Mouse (Mus musculus) heart, postnatal 0 days (tissue): Measurements from ENCODE around the gene Akr1c21. TPM values are rescaled to one million over a fixed set of nuclear protein-coding genes. Genes with fewer than 3 reads are reported as not detected.
"Not testable (repeated sequence)": the region's sequence is repeated elsewhere in the genome, so short reads cannot be mapped to it uniquely, and the experiment has no call there.

Experiments
- ATAC-seq: fragments of 200-750 bp; cut with Nextera tagmentation; 2 replicates; pipeline ENCODE4 v1.8.0; 2017; ENCODE audit warnings: low read depth, moderate number of reproducible peaks, moderate library complexity; ENCODE audit not compliant: insufficient read depth
- DNase-seq: peaks from one replicate; pipeline ENCODE4 v3.0.0-alpha.2; 2016; ENCODE audit warnings: low spot score
- H3K27ac ChIP-seq: fragments of 300-500 bp; sonication (generic); 2 replicates; pipeline ENCODE4 v1.5.1; 2014; ENCODE audit warnings: low read depth, mild to moderate bottlenecking
- H3K27me3 ChIP-seq: fragments of 300-500 bp; sonication (generic); 2 replicates; pipeline ENCODE4 v1.6.1; 2014; ENCODE audit warnings: low read length, mixed read lengths; ENCODE audit not compliant: control insufficient read depth, insufficient read depth
- H3K36me3 ChIP-seq: fragments of 300-500 bp; sonication (generic); replicated peaks from 2 replicates; pipeline ENCODE4 v1.6.1; 2014; ENCODE audit warnings: low read length, mixed read lengths; ENCODE audit not compliant: control insufficient read depth, insufficient read depth
- H3K4me1 ChIP-seq: fragments of 300-500 bp; sonication (generic); 2 replicates; pipeline ENCODE4 v1.6.1; 2014; ENCODE audit warnings: antibody characterized with exemption; ENCODE audit not compliant: control insufficient read depth, insufficient read depth
- H3K4me2 ChIP-seq: fragments of 300-500 bp; sonication (generic); 2 replicates; pipeline ENCODE4 v1.6.1; 2014; ENCODE audit warnings: low read depth, mild to moderate bottlenecking, low read length, moderate library complexity
- H3K4me3 ChIP-seq: fragments of 300-500 bp; sonication (generic); 2 replicates; pipeline ENCODE4 v1.5.1; 2014; ENCODE audit warnings: low read depth, low read length
- H3K9ac ChIP-seq: fragments of 300-500 bp; sonication (generic); replicated peaks from 2 replicates; pipeline ENCODE4 v1.6.1; 2014; ENCODE audit warnings: low read depth, low read length, mixed read lengths
- H3K9me3 ChIP-seq: fragments of 300-500 bp; sonication (generic); replicated peaks from 2 replicates; pipeline ENCODE4 v1.6.1; 2016; ENCODE audit warnings: low read length; ENCODE audit not compliant: control insufficient read depth
- CTCF ChIP-seq: IDR thresholded peaks from 2 replicates; pipeline ENCODE4 v1.5.1; 2016; ENCODE audit warnings: antibody characterized with exemption, control low read depth, low read depth
- EP300 ChIP-seq: IDR thresholded peaks from 2 replicates; pipeline ENCODE4 v1.6.1; 2016; ENCODE audit warnings: antibody characterized with exemption, low read depth
- WGBS: fragments of 180-500 bp; shearing (Covaris S2); extraction: QIAGEN DNeasy Blood & Tissue Kit; methylation state at CpG from one replicate; pipeline ENCODE4 v1.1.7; 2014; 5-methylcytosine and 5-hydroxymethylcytosine counted together
- polyA plus RNA-seq: library from polyadenylated mRNA; unstranded; fragments of >200 nt; fragmentation: Nextera tagmentation; extraction: Ambion mirVana; gene quantifications from 2 replicates; pipeline ENCODE4 v1.2.1, GENCODE M21; 2015
- total RNA-seq: library from RNA; depleted of rRNA; stranded (reverse); fragments of >200 nt; gene quantifications from 2 replicates; pipeline ENCODE4 v1.2.3, GENCODE M21; 2014; ENCODE audit warnings: low replicate concordance; rRNA removed

Gene Akr1c21
- not detected in 2 replicates for total RNA-seq
- not detected in 2 replicates for polyA plus RNA-seq

- Histone ChIP-seq H3K4me3 (no peak within 1 kb of the TSS), H3K27ac (no peak within 1 kb of the TSS), H3K27me3 (no peaks in the 10 kb centered on the region), H3K9ac (no peak within 1 kb of the TSS), H3K4me1 (no peaks in the 10 kb centered on the region), H3K4me2 (no peak within 1 kb of the TSS), H3K36me3 (no peaks in the 10 kb centered on the region), H3K9me3 (no peaks in the 10 kb centered on the region)
- TF ChIP-seq EP300: no peak
- no peak for TF ChIP-seq CTCF
- DNase-seq (no peak), ATAC-seq (no peak)
- 69% methylated on average over 1 of the region's 1 CpGs for WGBS
Observed at GRCm38 (mm10) chr13:4573871-4574270, at the start of gene Akr1c21. Gene Akr1c21, plus strand, starts transcription at chr13:4574075.

GRCm38 (mm10) chr13:4559143-4559542 is 14.7 kb upstream of the Akr1c21 start:
- no peak overlapping the region for H3K4me3 ChIP-seq
- no peak for TF ChIP-seq EP300
- no peak for TF ChIP-seq CTCF
- WGBS: 46% methylated on average over 1 of the region's 1 CpGs

GRCm38 (mm10) chr13:4560500-4560899 is 13.4 kb upstream of the Akr1c21 start:
- Histone ChIP-seq H3K27me3 (no peaks in the 10 kb centered on the region), H3K36me3 (no peaks in the 10 kb centered on the region)

More at GRCm38 (mm10) chr13:4559143-4559542, 14.7 kb upstream of the Akr1c21 start:
- no peaks in the 10 kb centered on the region for H3K4me1 ChIP-seq
- H3K27ac ChIP-seq: no peak overlapping the region
- H3K36me3 ChIP-seq: no peaks in the 10 kb centered on the region
- ATAC-seq (no peak), DNase-seq (no peak)
- no peaks in the 10 kb centered on the region for H3K9me3 ChIP-seq
- H3K27me3 ChIP-seq: no peaks in the 10 kb centered on the region
- H3K9ac ChIP-seq: no peak overlapping the region
- H3K4me2 ChIP-seq: no peak overlapping the region

GRCm38 (mm10) chr13:4565996-4566395 is 7.9 kb upstream of the Akr1c21 start:
- no peak for ATAC-seq
- 70% methylated on average over 2 of the region's 2 CpGs for WGBS
- TF ChIP-seq EP300 (no peak), CTCF (no peak)

More at GRCm38 (mm10) chr13:4560500-4560899, 13.4 kb upstream of the Akr1c21 start:
- no peaks in the 10 kb centered on the region for H3K9me3 ChIP-seq
- no peak for DNase-seq
- no peaks in the 10 kb centered on the region for H3K4me1 ChIP-seq
- H3K27ac ChIP-seq: no peak overlapping the region
- H3K4me3 ChIP-seq: no peak overlapping the region
- no peak overlapping the region for H3K4me2 ChIP-seq
- no peak overlapping the region for H3K9ac ChIP-seq
- TF ChIP-seq CTCF: no peak
- no peak for TF ChIP-seq EP300
- ATAC-seq: no peak

GRCm38 (mm10) chr13:4576921-4577320 is 3.0 kb downstream of the Akr1c21 start:
- TF ChIP-seq CTCF (no peak), EP300 (no peak)
- no peak overlapping the region for H3K9ac ChIP-seq
- no peak overlapping the region for H3K4me3 ChIP-seq
- no peak overlapping the region for H3K27ac ChIP-seq
- DNase-seq (no peak), ATAC-seq (no peak)
- H3K36me3 ChIP-seq: no peaks in the 10 kb centered on the region
- 77% methylated on average over 1 of the region's 1 CpGs for WGBS
- no peaks in the 10 kb centered on the region for H3K27me3 ChIP-seq
- H3K4me2 ChIP-seq: no peak overlapping the region
- H3K4me1 ChIP-seq: no peaks in the 10 kb centered on the region
- no peaks in the 10 kb centered on the region for H3K9me3 ChIP-seq

More at GRCm38 (mm10) chr13:4565996-4566395, 7.9 kb upstream of the Akr1c21 start:
- Histone ChIP-seq H3K27ac (no peak overlapping the region), H3K4me3 (no peak overlapping the region), H3K9me3 (no peaks in the 10 kb centered on the region), H3K9ac (no peak overlapping the region), H3K4me1 (no peaks in the 10 kb centered on the region), H3K27me3 (no peaks in the 10 kb centered on the region), H3K36me3 (no peaks in the 10 kb centered on the region), H3K4me2 (no peak overlapping the region)
- no peak for DNase-seq

- 30% methylated on average over 3 of the region's 3 CpGs for WGBS
- not testable (repeated sequence) for H3K9ac ChIP-seq, H3K4me1 ChIP-seq, H3K27me3 ChIP-seq, H3K9me3 ChIP-seq, H3K27ac ChIP-seq, H3K4me3 ChIP-seq, ATAC-seq, DNase-seq, H3K4me2 ChIP-seq
- peaks cover 13% of the 10 kb centered on the region; the same call in 1 of the 2 replicates for H3K36me3 ChIP-seq
Observed at GRCm38 (mm10) chr13:4603431-4603830, 29.6 kb downstream of the Akr1c21 start.
